Mouse (Mus musculus) CH12.LX (cell line): ENCODE measurements around the gene Cdc42bpa. TPM values are rescaled to one million over a fixed set of nuclear protein-coding genes. Genes with fewer than 3 reads are reported as not detected.

Experiments used
- DNase-seq: peaks from one replicate; pipeline ENCODE4 v3.0.0-alpha.2; 2013; ENCODE audit errors: extremely low read depth
- H3K27ac ChIP-seq: 2 replicates; pipeline ENCODE4 v1.5.1; 2012; ENCODE audit warnings: low read depth, mild to moderate bottlenecking, control low read depth, moderate library complexity; ENCODE audit not compliant: insufficient read depth
- H3K27me3 ChIP-seq: replicated peaks from 2 replicates; pipeline ENCODE3; 2012; ENCODE audit warnings: inconsistent platforms
- H3K36me3 ChIP-seq, 2 experiments: replicated peaks in 1 of 2; 2 replicates each; pipeline versions ENCODE3 to v1.6.1; 2012; ENCODE audit warnings: inconsistent platforms in 1 of 2, low read length in 1 of 2, mild to moderate bottlenecking in 1 of 2, mixed read lengths in 1 of 2, moderate library complexity in 1 of 2; ENCODE audit not compliant: control insufficient read depth in 1 of 2, insufficient read depth in 1 of 2
- H3K4me1 ChIP-seq, 2 experiments: 2 replicates each; pipeline ENCODE4 v1.6.1; 2012; ENCODE audit warnings: inconsistent platforms in 1 of 2, moderate library complexity in 1 of 2; ENCODE audit not compliant: insufficient read depth in 2 of 2, control insufficient read depth in 1 of 2
- H3K4me2 ChIP-seq: 2 replicates; pipeline ENCODE4 v1.6.1; 2012; ENCODE audit warnings: low read depth, mild to moderate bottlenecking, control low read depth; ENCODE audit not compliant: poor library complexity, insufficient read depth, severe bottlenecking
- H3K4me3 ChIP-seq, 3 experiments: fragments of 150-350 bp in 1 of 3; sonication (generic) in 1 of 3; replicated peaks in 1 of 3; 2 replicates each; pipeline versions ENCODE3 to v1.5.1; 2011 to 2012; ENCODE audit warnings: low read depth in 2 of 3, low read length in 2 of 3, mild to moderate bottlenecking in 2 of 3, moderate library complexity in 2 of 3, control low read depth in 1 of 3, improper control_type of control experiment in 1 of 3, inconsistent platforms in 1 of 3, mixed read lengths in 1 of 3; ENCODE audit not compliant: poor library complexity in 1 of 3
- H3K79me2 ChIP-seq: replicated peaks from 2 replicates; pipeline ENCODE4 v1.6.1; 2012; ENCODE audit warnings: mild to moderate bottlenecking, moderate library complexity; ENCODE audit not compliant: control insufficient read depth, poor library complexity, insufficient read depth, severe bottlenecking; ENCODE audit errors: extremely low read depth
- H3K9ac ChIP-seq: 2 replicates; pipeline ENCODE4 v1.6.1; 2012; ENCODE audit warnings: low read depth, mild to moderate bottlenecking, control low read depth, moderate library complexity; ENCODE audit not compliant: insufficient read depth
- H3K9me3 ChIP-seq: replicated peaks from 2 replicates; pipeline ENCODE3; 2012; ENCODE audit warnings: low read length, inconsistent platforms, mixed read lengths
- BHLHE40 ChIP-seq: IDR thresholded peaks from 2 replicates; pipeline ENCODE4 v1.6.1; 2011; ENCODE audit warnings: mild to moderate bottlenecking, low read depth, low read length, improper control_type of control experiment
- CHD2 ChIP-seq: IDR thresholded peaks from 2 replicates; pipeline ENCODE4 v1.6.1; 2011; ENCODE audit warnings: low read length, improper control_type of control experiment
- CTCF ChIP-seq, 2 experiments: IDR thresholded peaks in 1 of 2; conservative IDR thresholded peaks in 1 of 2; 2 replicates each; pipeline ENCODE4 v1.5.1; 2011 to 2012; ENCODE audit warnings: low read depth in 2 of 2, low read length in 2 of 2, improper control_type of control experiment in 1 of 2, inconsistent platforms in 1 of 2, mild to moderate bottlenecking in 1 of 2, moderate library complexity in 1 of 2
- ELF1 ChIP-seq: IDR thresholded peaks from 2 replicates; pipeline ENCODE4 v1.6.1; 2014; ENCODE audit warnings: low read depth, mild to moderate bottlenecking, inconsistent platforms, low read length, improper control_type of control experiment
- GABPA ChIP-seq: IDR thresholded peaks from 2 replicates; pipeline ENCODE4 v1.6.1; 2012; ENCODE audit warnings: low read depth, low read length, improper control_type of control experiment, inconsistent platforms; ENCODE audit not compliant: insufficient replicate concordance
- HCFC1 ChIP-seq: IDR thresholded peaks from 2 replicates; pipeline ENCODE4 v1.6.1; 2012; ENCODE audit warnings: low read depth, mild to moderate bottlenecking, inconsistent platforms, low read length, improper control_type of control experiment
- IRF4 ChIP-seq: IDR thresholded peaks from 2 replicates; pipeline ENCODE4 v1.6.1; 2014; ENCODE audit warnings: low read depth, mild to moderate bottlenecking, inconsistent platforms, low read length, improper control_type of control experiment
- JUND ChIP-seq: conservative IDR thresholded peaks from 2 replicates; pipeline ENCODE4 v1.6.1; 2011; ENCODE audit warnings: low read depth, low read length, improper control_type of control experiment
- MAFK ChIP-seq: IDR thresholded peaks from 2 replicates; pipeline ENCODE4 v1.6.1; 2011; ENCODE audit warnings: low read length, improper control_type of control experiment; ENCODE audit not compliant: insufficient replicate concordance
- MXI1 ChIP-seq: IDR thresholded peaks from 2 replicates; pipeline ENCODE4 v1.6.1; 2011; ENCODE audit warnings: mild to moderate bottlenecking, low read depth, low read length, improper control_type of control experiment
- MYC ChIP-seq: IDR thresholded peaks from 2 replicates; pipeline ENCODE4 v1.6.1; 2011; ENCODE audit warnings: low read depth, mild to moderate bottlenecking, improper control_type of control experiment, low read length
- NRF1 ChIP-seq: IDR thresholded peaks from 2 replicates; pipeline ENCODE4 v1.6.1; 2014; ENCODE audit warnings: low read depth, mild to moderate bottlenecking, inconsistent platforms, low read length, improper control_type of control experiment, moderate library complexity
- PAX5 ChIP-seq: IDR thresholded peaks from 2 replicates; pipeline ENCODE4 v1.6.1; 2012; ENCODE audit warnings: low read length, inconsistent platforms, mixed read lengths
- POLR2AphosphoS2 ChIP-seq: IDR thresholded peaks from 2 replicates; pipeline ENCODE4 v1.6.1; 2011; ENCODE audit warnings: low read depth, low read length, improper control_type of control experiment
- TCF12 ChIP-seq: IDR thresholded peaks from 2 replicates; pipeline ENCODE4 v1.6.1; 2014; ENCODE audit warnings: low read depth, mild to moderate bottlenecking, inconsistent platforms, low read length, improper control_type of control experiment
- ZC3H11A ChIP-seq: IDR thresholded peaks from 2 replicates; pipeline ENCODE4 v1.6.1; 2012; ENCODE audit warnings: low read depth, mild to moderate bottlenecking, inconsistent platforms, low read length, improper control_type of control experiment
- dilution Hi-C: fragments of 300-500 bp; cut with MboI; formaldehyde crosslinking; loops from 2 replicates; pipeline ENCODE4 v1.14.3; 2020; ENCODE audit warnings: low sequenced_read_pairs; ENCODE audit not compliant: extremely low pct_unique_long_range_greater_than_20kb, extremely low pct_ligation_motif_present
- in situ Hi-C: fragments of 300-500 bp; cut with MboI; formaldehyde crosslinking; loops from 3 replicates; pipeline ENCODE4 v1.14.3; 2019; ENCODE audit warnings: low sequenced_read_pairs, low pct_ligation_motif_present, low pct_unique_long_range_greater_than_20kb, mixed read lengths
- polyA plus RNA-seq: library from polyadenylated mRNA; unstranded; fragments of >175 nt; gene quantifications from 2 replicates; pipeline ENCODE4 v1.2.1, GENCODE M21; 2012; ENCODE audit warnings: low read depth; ENCODE audit not compliant: insufficient read length
- total RNA-seq, 2 experiments: library from RNA; depleted of rRNA; stranded (reverse); fragments of 300-350 nt in 1 of 2; fragments of >200 nt in 1 of 2; gene quantifications; 2 replicates each; pipeline ENCODE4 v1.2.3; 2012 to 2014

Gene Cdc42bpa
- total and polyA plus RNA-seq, 3 experiments, result 5.3 to 9.0 (median 5.6) TPM

DNA sequence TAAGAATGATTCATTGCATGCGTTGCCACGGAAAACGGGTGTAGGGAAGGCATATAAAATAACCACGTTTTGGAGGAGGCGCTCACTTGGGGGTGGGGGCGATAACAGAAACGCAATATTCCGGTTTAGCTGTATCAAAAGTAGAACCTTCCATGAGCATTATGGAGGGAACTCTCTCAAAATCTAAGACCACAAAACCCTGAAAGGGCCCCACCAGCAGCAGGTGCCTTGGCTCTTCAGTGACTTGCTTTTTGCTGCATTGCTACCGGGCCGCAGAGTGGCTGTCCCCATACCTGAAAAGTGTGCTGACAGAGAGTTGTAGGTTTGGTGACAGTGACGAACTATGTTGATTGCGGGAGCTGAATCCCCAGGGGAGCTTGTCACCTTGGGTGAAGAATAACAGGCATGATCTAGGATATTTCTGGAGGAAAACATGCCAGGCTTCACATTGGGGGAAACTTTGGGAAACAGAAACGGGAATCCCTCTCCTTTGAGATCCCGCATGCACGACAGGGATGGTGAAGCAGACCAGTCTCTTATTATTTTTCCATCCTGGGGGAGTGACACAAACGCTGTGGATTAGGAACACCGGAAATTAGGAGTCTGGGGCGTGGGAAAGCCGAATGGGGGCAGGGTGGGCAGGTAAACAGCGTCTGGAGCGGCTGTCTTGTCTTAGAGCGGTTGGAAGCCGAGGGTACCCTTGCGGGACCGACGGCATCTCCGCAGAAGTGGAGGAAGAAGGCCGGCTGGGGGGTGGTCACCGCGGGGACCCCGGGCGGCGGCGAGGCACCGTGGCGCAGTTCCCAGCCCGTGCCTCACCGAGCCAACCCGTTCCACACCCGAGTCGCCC lies 1.2 kb upstream of the Cdc42bpa start:
- no peak for TF ChIP-seq NRF1
- TF ChIP-seq BHLHE40, result no peak
- TF ChIP-seq CHD2, result no peak
- TF ChIP-seq CTCF (conservative IDR thresholded peaks at IDR 0.05 in 1 of 2, IDR thresholded peaks at IDR 0.05 in 1 of 2; ENCODE audit: low read depth in 2 of 2, low read length in 2 of 2), result no peak
- no peak for TF ChIP-seq IRF4
- no peak for TF ChIP-seq ZC3H11A
- TF ChIP-seq PAX5, result no peak
- TF ChIP-seq GABPA, result no peak
- TF ChIP-seq MXI1, result no peak
- TF ChIP-seq MAFK, result no peak
- no peak for TF ChIP-seq POLR2AphosphoS2
- TF ChIP-seq TCF12, result no peak
- no peak for TF ChIP-seq JUND
- TF ChIP-seq MYC, result no peak
- TF ChIP-seq HCFC1, result no peak
- Histone ChIP-seq H3K79me2 (0 out of 2 replicates have a peak, but pooled peaks cover 3% of the 10 kb centered on the region), H3K27me3 (peaks cover 3% of the 10 kb centered on the region), H3K36me3 (no peaks in the 10 kb centered on the region), H3K9ac (peak overlapping the region; percentile 83; the same call in 1 of the 2 replicates), H3K4me2 (peak overlapping the region; percentile 65), H3K4me1 (peaks cover 0 to 12% of the 10 kb centered on the region in 2 experiments; a peak in 2 of 4 replicates), H3K9me3 (no peaks in the 10 kb centered on the region), H3K27ac (no peak overlapping the region), H3K4me3 (peak overlapping the region; percentile 20 to 75 (median 63))
- in situ Hi-C loops, result no loop called here
- dilution Hi-C loops, result no loop called here
- DNase-seq, result no peak

GRCm38 (mm10) chr1:179960543-179960876 lies 238 bp downstream of the Cdc42bpa start:
- peak overlapping the region; percentile 72 to 75 (median 74) for H3K4me3 ChIP-seq
- no peak overlapping the region for H3K27ac ChIP-seq
- no peaks in the 10 kb centered on the region for H3K9me3 ChIP-seq
- no peaks in the 10 kb centered on the region for H3K36me3 ChIP-seq
- H3K9ac ChIP-seq, result peak overlapping the region; percentile 83
- peaks cover 3% of the 10 kb centered on the region for H3K27me3 ChIP-seq
- dilution Hi-C loops (no loop called here), in situ Hi-C loops (no loop called here)
- H3K4me2 ChIP-seq, result peak overlapping the region; percentile 100
- TF ChIP-seq JUND (no peak), ELF1 (no peak), IRF4 (peak; percentile 35; the same call in 1 of the 2 replicates)
- 0 out of 2 replicates have a peak, but pooled peaks cover 3% of the 10 kb centered on the region for H3K79me2 ChIP-seq
- DNase-seq, result no peak
- H3K4me1 ChIP-seq, result peaks cover 0 to 12% of the 10 kb centered on the region in 2 experiments; a peak in 2 of 4 replicates
